Mouse (Mus musculus): Measurements from ENCODE around the gene Slc27a2.
A peak's percentile ranks its signal among the peaks of the same experiment; 100 is the strongest.
"Not testable (repeated sequence)": the region's sequence is repeated elsewhere in the genome, so short reads cannot be mapped to it uniquely, and the experiment has no call there.

Gene Slc27a2

DNA sequence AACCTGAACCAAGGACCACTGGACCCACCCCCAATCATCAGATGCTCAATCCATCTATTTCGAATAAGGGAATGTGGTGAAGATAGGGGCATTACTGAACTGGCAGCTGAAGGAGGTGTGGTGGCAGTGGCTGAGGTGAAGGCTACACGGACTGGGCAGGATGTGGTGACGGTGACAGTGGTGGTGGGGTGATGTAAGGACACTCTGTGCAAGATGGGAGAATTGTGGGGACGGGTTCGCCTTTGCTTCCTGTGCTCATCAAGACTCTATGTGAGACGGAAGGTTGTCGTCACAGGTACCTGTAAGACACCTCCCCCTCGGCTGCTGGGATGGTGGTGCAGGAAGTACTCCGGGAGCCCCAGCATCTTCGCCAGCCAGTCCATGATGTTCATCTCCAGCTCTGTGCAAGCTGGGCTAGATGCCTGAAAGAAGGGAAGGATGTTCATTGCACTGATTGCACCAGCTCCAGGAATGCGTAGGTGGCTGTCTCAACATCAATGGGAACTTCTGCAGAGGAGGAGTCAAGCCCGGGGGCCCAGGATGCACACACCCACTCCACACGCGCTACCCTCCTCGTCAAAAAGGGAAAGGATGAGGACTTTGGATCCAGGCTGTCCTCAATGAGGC, 54.0 kb downstream of the Slc27a2 start:
- peak in 1 of 2 experiments; percentile 20 for DNase-seq (ENCODE audit: low spot score in 2 of 2)

GRCm38 (mm10) chr2:126606688-126607062, 54.5 kb downstream of the Slc27a2 start:
- DNase-seq (ENCODE audit: low spot score in 2 of 2) = no peak

- no peak for DNase-seq (ENCODE audit: low spot score in 2 of 2)
Observed at GRCm38 (mm10) chr2:126607553-126608203, 55.5 kb downstream of the Slc27a2 start.

- DNase-seq (ENCODE audit: low spot score in 2 of 2) = not testable (repeated sequence)
Observed at GRCm38 (mm10) chr2:126609600-126609999, 57.4 kb downstream of the Slc27a2 start.

DNA sequence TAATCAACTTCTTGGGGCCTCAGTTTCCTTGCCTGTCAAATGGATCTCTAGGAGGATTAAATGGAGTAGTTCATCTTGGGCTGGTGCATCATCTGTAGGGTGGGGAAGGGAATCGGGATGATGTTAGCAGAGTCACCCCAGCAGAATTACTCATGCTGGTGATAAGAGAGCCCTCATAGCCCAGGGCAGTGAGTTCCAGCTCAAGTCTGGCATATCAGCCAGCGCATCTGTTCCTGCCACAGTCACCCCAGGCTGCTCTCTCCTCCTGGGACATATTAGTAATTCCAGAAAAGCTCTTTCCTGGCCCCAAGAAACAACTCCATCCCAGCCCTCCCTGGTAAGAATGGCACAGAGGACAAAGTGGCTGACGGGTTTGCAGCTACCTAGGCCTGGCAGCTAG, 63.1 kb downstream of the Slc27a2 start:
- DNase-seq (ENCODE audit: low spot score in 2 of 2) = no peak

DNA sequence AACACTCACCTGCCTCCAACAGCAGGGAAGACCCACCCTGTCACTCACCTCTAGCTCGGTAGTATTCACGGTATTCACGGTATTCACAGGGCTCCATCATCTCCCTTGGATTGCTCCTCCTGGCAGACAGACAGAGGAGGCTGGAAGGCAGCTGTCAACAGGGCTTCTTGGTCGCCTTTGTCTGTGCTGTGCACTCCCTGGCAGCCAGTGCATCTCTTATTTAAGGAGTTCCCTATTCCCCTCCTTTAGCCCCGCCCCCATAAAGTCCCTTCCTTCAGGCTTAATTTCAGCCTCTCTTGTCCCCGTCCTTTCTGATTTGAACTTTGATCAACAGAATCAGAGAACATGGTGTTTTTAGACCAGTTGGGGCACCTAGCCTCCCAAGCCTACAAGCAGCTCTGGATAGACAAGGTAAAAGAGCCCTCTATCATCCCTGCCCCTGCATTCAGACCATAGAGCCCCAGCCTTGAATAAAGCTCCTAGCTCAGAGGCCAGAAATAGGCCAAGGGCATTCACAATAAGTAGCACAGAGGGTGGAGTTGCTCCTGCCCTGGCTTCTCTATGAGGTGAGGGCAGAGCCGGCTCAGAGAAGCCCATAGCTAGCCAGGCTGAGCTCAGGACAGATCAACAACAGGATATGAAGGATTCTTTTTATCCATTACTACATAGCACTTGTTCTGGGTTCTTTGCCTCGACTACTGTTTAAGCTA, 66.4 kb downstream of the Slc27a2 start:
- no peak for DNase-seq (ENCODE audit: low spot score in 2 of 2)

DNA sequence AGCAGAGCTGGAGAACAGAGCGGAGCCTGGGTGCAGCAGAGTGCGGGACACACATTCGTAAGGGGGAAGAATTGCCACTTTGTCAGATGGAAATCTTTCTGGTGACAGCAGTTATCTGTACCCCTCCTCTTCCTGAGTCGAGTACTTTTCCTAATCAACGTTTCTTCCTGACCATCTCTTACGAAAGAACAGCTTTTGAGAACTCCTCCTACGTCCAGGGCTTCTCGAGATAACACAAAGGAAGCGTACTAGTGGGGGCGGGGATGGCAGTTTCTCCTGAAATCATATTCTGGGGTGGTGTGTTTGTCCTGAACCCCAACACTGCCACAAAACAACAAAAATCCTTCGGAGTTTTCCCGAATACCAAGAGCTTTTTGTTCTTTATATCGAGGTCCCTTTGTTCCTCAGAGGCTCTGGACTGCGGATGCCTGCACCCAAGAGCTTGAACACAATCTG, 67.1 kb downstream of the Slc27a2 start, which contains the start of gene Hdc:
TSS of gene Hdc (minus strand) at position 51 of the 456 bp plus-strand sequence.
- no peak for DNase-seq (ENCODE audit: low spot score in 2 of 2)

GRCm38 (mm10) chr2:126622455-126622854, 70.2 kb downstream of the Slc27a2 start:
- DNase-seq (ENCODE audit: low spot score in 2 of 2) = no peak

GRCm38 (mm10) chr2:126623138-126623537, 70.9 kb downstream of the Slc27a2 start:
- DNase-seq (ENCODE audit: low spot score in 2 of 2) = no peak

DNA sequence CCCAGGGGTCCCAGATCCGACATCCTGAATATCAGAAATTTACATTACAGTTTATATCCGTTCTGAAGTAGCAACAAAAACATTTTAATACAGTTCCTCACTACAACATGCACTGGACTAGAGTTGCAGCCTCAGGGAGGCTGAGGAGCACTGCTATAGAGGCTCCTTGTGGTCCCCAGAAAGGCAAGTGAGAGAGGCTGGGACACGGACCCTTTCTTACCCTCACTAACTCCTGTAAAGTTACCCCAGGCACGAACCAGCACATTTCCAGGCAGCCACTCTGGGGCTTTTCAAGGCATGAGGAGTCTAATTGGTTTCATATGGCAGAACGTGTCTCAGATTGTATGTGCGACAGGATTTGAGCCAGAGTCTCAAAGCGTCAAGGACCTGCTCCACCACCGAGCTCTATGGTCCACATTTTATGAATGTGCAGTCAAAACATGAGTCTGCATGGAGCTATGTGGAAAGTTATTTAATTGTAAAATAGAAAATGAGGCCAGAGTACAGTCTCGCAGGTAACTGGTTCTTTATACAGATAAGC, 76.3 kb downstream of the Slc27a2 start:
- DNase-seq (ENCODE audit: low spot score in 2 of 2) = no peak

GRCm38 (mm10) chr2:126633165-126633564, 81.0 kb downstream of the Slc27a2 start:
- DNase-seq (ENCODE audit: low spot score in 2 of 2) = no peak

DNA sequence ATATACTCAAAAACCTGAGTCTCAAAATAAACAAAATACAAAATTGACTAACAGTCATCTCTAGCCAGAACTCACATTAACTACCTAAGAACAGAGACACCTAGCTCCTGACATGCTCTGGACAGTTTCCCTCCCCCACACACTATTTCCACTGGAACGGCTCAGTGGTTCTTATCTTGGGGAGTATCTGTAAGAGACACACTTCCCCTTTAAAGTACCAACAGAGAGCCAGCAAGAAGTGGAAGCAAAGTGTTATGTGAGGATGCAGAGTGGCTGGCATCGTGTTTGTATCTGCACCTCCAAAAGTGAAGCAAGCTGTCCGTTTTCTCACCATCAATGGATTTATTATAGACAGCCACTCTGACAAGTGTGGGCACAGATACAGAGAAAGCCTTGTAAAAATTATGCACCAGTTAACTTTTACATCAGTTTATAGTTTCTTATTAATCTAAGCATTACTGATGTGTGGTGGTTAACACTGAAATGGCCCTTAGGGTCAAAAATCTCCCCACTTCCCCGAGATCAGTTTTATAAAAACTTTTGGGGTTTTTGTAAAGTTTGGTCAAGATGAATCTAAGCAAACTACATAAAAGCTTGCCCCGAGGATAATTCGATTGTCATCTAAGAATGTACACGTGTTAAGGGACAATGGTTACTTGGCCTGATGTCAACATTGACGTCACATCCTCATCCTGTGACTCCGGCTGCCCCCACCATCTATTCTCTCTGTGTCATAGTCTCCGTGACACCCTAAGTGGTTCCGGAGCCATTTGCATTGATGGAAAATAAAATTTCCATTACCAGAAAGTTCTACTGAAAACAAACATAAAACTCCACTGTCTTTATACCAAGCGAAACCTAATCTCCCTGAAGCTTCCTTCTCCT, 84.0 kb downstream of the Slc27a2 start:
- no peak for DNase-seq (ENCODE audit: low spot score in 2 of 2)

Measured in urinary bladder, postnatal 36 days (tissue).